In genomic region chr9:66705354-66705753, GRCm38 (mm10) we compare ENCODE assay signal across 13 mouse cellular contexts. TPM values are rescaled to one million over a fixed set of nuclear protein-coding genes. Genes with fewer than 3 reads are reported as not detected.
DNase-seq lines count a peak whose midpoint lies in the region; ATAC-seq and TF ChIP-seq lines count a peak whose summit lies in the region.
"Had no signal": no experiment of that assay in that cellular context is flagged by ENCODE, and none has a peak within 500 bp of the region (broad histone marks: within the 10 kb centered on the region; RNA-seq: fewer than 3 reads in every experiment).

No protein-coding gene starts in this region.

- no peak overlapping the region for H3K4me3 ChIP-seq in liver, postnatal 0 days (ENCODE audit: low read depth, low read length)
- no peak overlapping the region for H3K4me3 ChIP-seq in neural tube, embryonic 15.5 days (replicated peaks)
- H3K4me3 ChIP-seq: heart, embryonic 13.5 days; hindbrain, embryonic 10.5 days; kidney, embryonic 15.5 days; midbrain, embryonic 13.5 days had no signal

- TF ChIP-seq CTCF in liver, postnatal 0 days (IDR thresholded peaks at IDR 0.05; ENCODE audit: low read depth), result peak; percentile 31

- no peaks in the 10 kb centered on the region for H3K36me3 ChIP-seq in liver, postnatal 0 days (replicated peaks; ENCODE audit: insufficient read depth, low read length)
- no peaks in the 10 kb centered on the region for H3K36me3 ChIP-seq in neural tube, embryonic 15.5 days
- H3K36me3 ChIP-seq: heart, embryonic 13.5 days; hindbrain, embryonic 10.5 days; kidney, embryonic 15.5 days; midbrain, embryonic 13.5 days had no signal

- no peak for TF ChIP-seq EP300 in liver, postnatal 0 days (IDR thresholded peaks at IDR 0.05; ENCODE audit: low read depth)

- intact Hi-C loops in heart, postnatal 36 days (cut with DNase I), result loop anchor here (5.0 to 10.0 kb wide), 3 partner anchors 122 to 229 kb away; partner anchors contain the start of gene Fbxl22

- no peak overlapping the region for H3K9ac ChIP-seq in liver, postnatal 0 days (replicated peaks)
- H3K9ac ChIP-seq in neural tube, embryonic 15.5 days (replicated peaks), result no peak overlapping the region
- H3K9ac ChIP-seq: heart, embryonic 13.5 days; kidney, embryonic 15.5 days; midbrain, embryonic 13.5 days had no signal

- no peaks in the 10 kb centered on the region for H3K27me3 ChIP-seq in liver, postnatal 0 days (ENCODE audit: insufficient read depth, low read length)
- no peaks in the 10 kb centered on the region for H3K27me3 ChIP-seq in neural tube, embryonic 15.5 days (replicated peaks)

- no peak for DNase-seq in liver, postnatal 0 days
- DNase-seq in liver (no peak), MEL-GATA-1-ER (ENCODE audit: extremely low read depth, low read depth) (peak; percentile 10), adipocyte (ENCODE audit: low spot score) (no peak)
- DNase-seq in B cell, adult 2 months, result peak; percentile 25 to 30
- no peak for DNase-seq in heart, postnatal 36 days

- no peaks in the 10 kb centered on the region for H3K4me1 ChIP-seq in liver, postnatal 0 days (ENCODE audit: insufficient read depth)
- peaks cover 16% of the 10 kb centered on the region for H3K4me1 ChIP-seq in neural tube, embryonic 15.5 days

- H3K9me3 ChIP-seq in liver, postnatal 0 days (ENCODE audit: low read length), result no peaks in the 10 kb centered on the region
- H3K9me3 ChIP-seq in neural tube, embryonic 15.5 days (replicated peaks), result no peaks in the 10 kb centered on the region
- H3K9me3 ChIP-seq: heart, embryonic 13.5 days; hindbrain, embryonic 10.5 days; kidney, embryonic 15.5 days; midbrain, embryonic 13.5 days had no signal

- no peak overlapping the region for H3K4me2 ChIP-seq in liver, postnatal 0 days (ENCODE audit: low read depth, low read length)
- no peak overlapping the region for H3K4me2 ChIP-seq in neural tube, embryonic 15.5 days
- H3K4me2 ChIP-seq: heart, embryonic 13.5 days; kidney, embryonic 15.5 days; midbrain, embryonic 13.5 days had no signal

- peak; percentile 56; the same call in 1 of the 2 replicates for ATAC-seq in liver, postnatal 0 days
- ATAC-seq in inflammation-experienced regulatory T-cells, adult 6 months, result peak; percentile 50
- no peak for ATAC-seq in neural tube, embryonic 15.5 days (ENCODE audit: low FRiP score)
- ATAC-seq: midbrain, embryonic 13.5 days had no signal

- H3K27ac ChIP-seq in liver, postnatal 0 days (ENCODE audit: low read depth), result no peak overlapping the region
- no peak overlapping the region for H3K27ac ChIP-seq in neural tube, embryonic 15.5 days (replicated peaks)
- H3K27ac ChIP-seq: heart, embryonic 13.5 days; kidney, embryonic 15.5 days; midbrain, embryonic 13.5 days had no signal

RNA-seq across cellular contexts. Expression of gene Car12, which starts 8.1 kb away (rescaled TPM):
- polyA plus RNA-seq in liver, postnatal 0 days (2015; fragmentation: Nextera tagmentation; extraction: Ambion mirVana), result 0.05 and 0.12 TPM in 2 replicates
- 10 to 100 TPM in 1 of 3 experiments, 1 to 10 TPM in 2; 2.9 to 10.2 (median 8.9) TPM for polyA plus RNA-seq in inflammation-experienced regulatory T-cells, adult 6 months (2017; shearing (Covaris generic))
- 0.81 and 2.1 TPM in 2 replicates for polyA plus RNA-seq in neural tube, embryonic 15.5 days (2015; fragmentation: Nextera tagmentation; extraction: Ambion mirVana)
- total RNA-seq in heart, postnatal 36 days (2021), result not detected
- total RNA-seq: liver, adult 2 months had no signal
- polyA plus RNA-seq: liver, adult 2 months had no signal

Comparison
In these comparisons a context has a peak if more than half of its experiments do, and no peak if none do; other contexts are left out.
1. DNase-seq: peak in B cell, adult 2 months (2 of 2) and MEL-GATA-1-ER (single experiment); none in liver, postnatal 0 days (single experiment), liver (single experiment), adipocyte (single experiment) and heart, postnatal 36 days (0 of 2).